Mouse (Mus musculus): ENCODE measurements at regions not wholly inside any gene's neighbourhood (a gene's known extent, or its start where the extent isn't known, plus 50 kb on each side); places are given as distances from the start of the nearest gene placed in this dataset.

DNA sequence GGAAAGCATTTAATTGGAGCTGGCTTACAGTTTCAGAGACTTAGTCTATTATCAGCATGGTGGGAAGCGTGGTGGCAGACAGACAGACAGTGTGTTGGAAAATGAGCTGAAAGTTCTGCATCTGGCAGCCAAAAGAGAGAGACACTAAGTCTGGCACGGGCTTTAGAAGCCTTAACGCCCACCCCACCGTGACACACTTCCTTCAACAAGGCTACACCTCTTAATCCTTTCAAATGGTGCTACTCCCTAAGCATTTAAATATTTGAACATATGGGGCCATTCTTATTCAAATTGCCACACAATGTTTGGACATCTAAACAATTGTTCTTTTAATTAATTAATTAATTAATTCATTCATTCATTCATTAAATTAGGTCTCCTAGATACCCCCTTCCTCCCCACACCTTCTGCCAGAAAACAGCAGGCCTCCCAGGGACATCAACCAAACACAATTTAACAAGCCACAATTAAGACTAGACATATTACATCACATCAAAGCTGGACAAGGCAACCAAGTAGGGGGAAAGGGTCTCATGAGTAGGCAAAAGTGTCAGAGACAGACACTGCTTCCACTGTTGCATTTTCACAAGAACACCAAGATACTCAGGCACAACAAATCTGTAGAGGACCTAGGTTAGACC, 135.4 kb upstream of the Ptbp2 start:
- no peak for ATAC-seq (ENCODE audit: low FRiP score)
- WGBS, result 52% methylated on average over 4 of the region's 4 CpGs
- no peak overlapping the region for H3K4me3 ChIP-seq
- no peak overlapping the region for H3K4me2 ChIP-seq
- H3K4me1 ChIP-seq (replicated peaks), result no peaks in the 10 kb centered on the region
- no peaks in the 10 kb centered on the region for H3K36me3 ChIP-seq
- no peak overlapping the region for H3K9ac ChIP-seq
- H3K9me3 ChIP-seq, result no peaks in the 10 kb centered on the region
- no peaks in the 10 kb centered on the region for H3K27me3 ChIP-seq
- H3K27ac ChIP-seq, result no peak overlapping the region

DNA sequence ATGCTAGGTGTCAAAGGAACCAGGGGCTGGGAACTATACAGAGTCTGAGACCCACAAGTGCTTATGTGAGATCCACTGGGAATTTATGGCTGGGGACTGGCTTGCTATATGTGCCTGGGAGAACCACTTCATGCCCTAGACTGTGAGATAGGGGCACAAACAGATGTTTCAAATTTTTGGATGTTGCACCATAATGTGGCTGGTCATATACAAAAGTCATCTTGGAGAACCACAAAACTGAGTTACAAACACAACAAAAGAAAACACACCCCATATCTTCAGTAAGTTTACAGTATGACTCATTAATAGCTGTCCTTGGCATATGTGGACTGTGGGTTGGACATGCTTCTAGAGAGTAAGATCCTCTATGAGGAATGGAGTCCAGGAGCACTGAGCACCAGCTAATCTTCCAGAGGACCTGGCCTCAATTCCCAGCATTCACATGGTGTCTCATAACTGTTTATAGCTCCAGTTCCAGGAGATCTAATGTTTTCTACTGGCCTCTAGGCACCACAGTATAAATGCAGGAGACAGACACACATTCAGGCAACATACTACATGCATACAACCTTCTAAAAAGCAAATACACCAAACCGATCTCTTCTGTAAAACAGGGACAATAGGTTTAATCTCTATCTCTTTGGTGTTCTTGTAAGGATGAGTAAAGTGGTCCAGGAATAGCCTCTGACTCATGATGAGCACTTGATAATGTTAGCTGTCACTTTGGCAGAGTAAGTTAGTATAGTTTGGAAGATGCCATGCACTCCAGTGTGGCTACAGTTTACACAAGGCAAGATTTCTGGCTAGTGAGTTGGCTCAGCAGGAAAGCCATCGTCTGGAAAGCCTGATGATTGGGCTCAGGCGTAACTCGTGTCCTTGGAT, 132.0 kb upstream of the Ptbp2 start:
- no peak overlapping the region for H3K9ac ChIP-seq
- H3K4me1 ChIP-seq (replicated peaks), result no peaks in the 10 kb centered on the region
- H3K4me2 ChIP-seq, result no peak overlapping the region
- WGBS, result 86% methylated on average over 4 of the region's 4 CpGs
- H3K27me3 ChIP-seq, result no peaks in the 10 kb centered on the region
- no peak overlapping the region for H3K4me3 ChIP-seq
- no peak for ATAC-seq (ENCODE audit: low FRiP score)
- no peaks in the 10 kb centered on the region for H3K9me3 ChIP-seq
- no peak overlapping the region for H3K27ac ChIP-seq
- no peaks in the 10 kb centered on the region for H3K36me3 ChIP-seq

- WGBS, result 49% methylated on average over 8 of the region's 8 CpGs
- Histone ChIP-seq H3K27me3 (no peaks in the 10 kb centered on the region), H3K9ac (no peak overlapping the region)
Measured at GRCm38 (mm10) chr3:119911532-119911931, 127.3 kb upstream of the Ptbp2 start.

GRCm38 (mm10) chr3:119904244-119904643, 120.0 kb upstream of the Ptbp2 start:
- Histone ChIP-seq H3K4me3 (no peak overlapping the region), H3K9me3 (no peaks in the 10 kb centered on the region), H3K4me2 (no peak overlapping the region), H3K27me3 (no peaks in the 10 kb centered on the region), H3K9ac (no peak overlapping the region), H3K27ac (no peak overlapping the region), H3K36me3 (no peaks in the 10 kb centered on the region), H3K4me1 (replicated peaks) (no peaks in the 10 kb centered on the region)
- 69% methylated on average over 3 of the region's 3 CpGs for WGBS
- ATAC-seq (ENCODE audit: low FRiP score), result no peak

More at GRCm38 (mm10) chr3:119911532-119911931, 127.3 kb upstream of the Ptbp2 start:
- Histone ChIP-seq H3K27ac (no peak overlapping the region), H3K4me1 (replicated peaks) (no peaks in the 10 kb centered on the region), H3K4me2 (no peak overlapping the region), H3K9me3 (no peaks in the 10 kb centered on the region), H3K36me3 (no peaks in the 10 kb centered on the region), H3K4me3 (no peak overlapping the region)
- ATAC-seq (ENCODE audit: low FRiP score), result no peak

DNA sequence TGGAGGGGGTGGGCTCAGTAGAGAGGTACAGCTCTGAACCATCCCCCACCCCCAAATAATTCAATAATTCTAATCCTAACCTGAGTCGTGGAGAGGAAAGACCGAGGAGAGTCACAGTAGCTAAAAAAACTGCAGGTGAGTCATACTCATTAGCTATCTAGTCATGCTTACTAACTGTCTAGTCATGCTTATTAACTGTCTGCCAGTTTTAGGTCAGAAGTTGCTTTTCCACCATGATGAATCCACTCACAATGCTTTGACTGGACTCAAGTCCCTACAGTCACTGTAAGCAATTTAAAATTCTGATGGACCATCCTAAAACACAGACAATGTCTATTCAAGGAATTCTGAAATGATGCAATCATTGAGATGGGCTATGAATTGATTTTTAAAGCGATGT, 110.9 kb upstream of the Ptbp2 start:
- H3K9me3 ChIP-seq, result no peaks in the 10 kb centered on the region
- no peak overlapping the region for H3K27ac ChIP-seq
- H3K36me3 ChIP-seq, result no peaks in the 10 kb centered on the region
- 77% methylated on average over 3 of the region's 3 CpGs for WGBS
- H3K27me3 ChIP-seq, result no peaks in the 10 kb centered on the region
- peaks cover 25% of the 10 kb centered on the region for H3K4me1 ChIP-seq (replicated peaks)
- no peak overlapping the region for H3K9ac ChIP-seq
- H3K4me3 ChIP-seq, result no peak overlapping the region
- no peak overlapping the region for H3K4me2 ChIP-seq
- no peak for ATAC-seq (ENCODE audit: low FRiP score)

DNA sequence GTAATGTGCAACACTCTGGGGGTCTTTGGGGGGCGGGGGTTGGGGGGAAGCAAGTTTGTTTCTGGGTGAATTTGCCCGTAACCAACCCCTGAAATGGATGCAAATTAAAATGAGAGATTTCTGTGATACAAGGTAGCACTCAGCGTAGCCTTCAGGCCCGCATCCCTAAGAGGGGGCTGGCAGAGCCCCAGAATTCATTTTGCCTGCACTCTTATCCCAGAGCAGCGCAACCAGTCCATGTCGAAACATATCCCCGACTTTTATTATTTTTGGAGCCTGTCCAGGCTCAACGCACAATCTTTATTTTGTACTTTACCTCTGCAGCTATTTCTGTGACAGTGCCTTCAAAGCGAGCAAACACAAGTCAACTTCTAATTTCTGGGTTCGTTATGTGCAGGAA, 109.8 kb upstream of the Ptbp2 start:
- peak overlapping the region; percentile 25; the same call in 1 of the 2 replicates for H3K4me3 ChIP-seq
- H3K27ac ChIP-seq, result no peak overlapping the region
- H3K27me3 ChIP-seq, result no peaks in the 10 kb centered on the region
- WGBS, result 61% methylated on average over 10 of the region's 10 CpGs
- no peaks in the 10 kb centered on the region for H3K9me3 ChIP-seq
- no peaks in the 10 kb centered on the region for H3K36me3 ChIP-seq
- no peak overlapping the region for H3K9ac ChIP-seq
- no peak; the same call in 1 of the 2 replicates for ATAC-seq (ENCODE audit: low FRiP score)
- H3K4me2 ChIP-seq, result peak overlapping the region; percentile 50
- peaks cover 25% of the 10 kb centered on the region for H3K4me1 ChIP-seq (replicated peaks)

- peak; percentile 43; the same call in 1 of the 2 replicates for ATAC-seq (ENCODE audit: low FRiP score)
- peak overlapping the region; percentile 25 for H3K4me3 ChIP-seq
- H3K4me1 ChIP-seq (replicated peaks), result peaks cover 25% of the 10 kb centered on the region
- no peaks in the 10 kb centered on the region for H3K27me3 ChIP-seq
- H3K27ac ChIP-seq, result peak overlapping the region; percentile 76
- no peaks in the 10 kb centered on the region for H3K36me3 ChIP-seq
- H3K4me2 ChIP-seq, result peak overlapping the region; percentile 50
- H3K9me3 ChIP-seq, result no peaks in the 10 kb centered on the region
- H3K9ac ChIP-seq, result peak overlapping the region; percentile 59
- 10% methylated on average over 20 of the region's 20 CpGs for WGBS
Measured at GRCm38 (mm10) chr3:119893165-119893910, 109.1 kb upstream of the Ptbp2 start.

DNA sequence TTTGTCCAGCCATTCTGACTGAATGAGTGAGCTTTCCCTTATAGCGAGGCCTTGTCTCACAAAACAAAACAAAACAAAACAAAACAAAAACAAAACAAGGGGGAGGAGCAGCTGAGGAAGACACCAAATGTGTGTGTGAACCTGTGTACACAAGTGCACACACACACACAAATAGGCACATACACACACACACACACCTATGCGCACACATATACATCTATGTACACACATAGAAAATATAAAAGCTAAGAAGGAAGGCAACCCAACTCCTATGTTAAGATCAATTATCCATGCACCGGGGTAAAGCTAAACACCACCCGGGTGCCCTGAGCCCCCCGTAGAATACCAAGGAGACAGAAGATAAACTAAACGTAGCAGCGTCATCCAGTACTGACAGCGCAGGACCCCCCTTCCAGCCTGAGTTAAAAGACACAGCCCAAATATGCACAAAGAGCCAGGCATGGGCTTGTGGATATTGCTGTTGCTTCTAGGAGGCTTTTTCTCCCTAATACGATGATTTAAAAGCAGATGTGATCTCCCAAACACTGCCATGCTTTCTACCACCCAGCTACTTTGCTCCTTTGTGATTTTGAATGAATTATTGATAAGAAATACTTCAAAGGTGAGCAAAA, 108.4 kb upstream of the Ptbp2 start:
- Histone ChIP-seq H3K4me3 (no peak overlapping the region), H3K9me3 (no peaks in the 10 kb centered on the region), H3K9ac (no peak overlapping the region), H3K4me2 (peak overlapping the region; percentile 50), H3K4me1 (replicated peaks) (peaks cover 25% of the 10 kb centered on the region), H3K27ac (peak overlapping the region; percentile 68), H3K27me3 (no peaks in the 10 kb centered on the region), H3K36me3 (no peaks in the 10 kb centered on the region)
- 54% methylated on average over 9 of the region's 9 CpGs for WGBS
- ATAC-seq (ENCODE audit: low FRiP score), result peak; percentile 50; the same call in 1 of the 2 replicates

DNA sequence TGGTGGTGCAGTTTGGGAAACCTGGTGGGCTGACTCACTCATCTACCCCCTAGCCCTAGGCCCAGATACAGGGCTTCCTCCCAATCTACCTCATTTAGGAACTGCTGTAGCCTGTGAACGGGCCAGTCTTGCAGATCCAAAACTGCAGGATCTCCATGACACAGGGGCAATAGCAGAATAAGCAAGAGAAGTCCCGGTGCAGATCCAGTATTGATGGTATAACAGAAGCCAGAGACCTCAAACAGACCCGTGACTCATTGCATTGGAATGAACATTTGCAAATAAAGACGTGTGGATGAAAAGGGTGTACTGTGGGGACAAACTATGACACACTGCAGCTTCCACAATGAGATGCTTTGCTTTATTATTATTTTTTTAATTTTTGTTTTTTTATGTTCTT, 106.6 kb upstream of the Ptbp2 start:
- Histone ChIP-seq H3K9ac (no peak overlapping the region), H3K4me3 (no peak overlapping the region), H3K36me3 (no peaks in the 10 kb centered on the region), H3K27ac (no peak overlapping the region), H3K27me3 (no peaks in the 10 kb centered on the region), H3K9me3 (no peaks in the 10 kb centered on the region), H3K4me1 (replicated peaks) (peaks cover 25% of the 10 kb centered on the region), H3K4me2 (no peak overlapping the region)
- no peak for ATAC-seq (ENCODE audit: low FRiP score)
- WGBS, result 65% methylated on average over 4 of the region's 4 CpGs

- no peak for ATAC-seq (ENCODE audit: low FRiP score)
- Histone ChIP-seq H3K9ac (no peak overlapping the region), H3K4me3 (no peak overlapping the region), H3K27ac (no peak overlapping the region), H3K4me2 (no peak overlapping the region), H3K9me3 (no peaks in the 10 kb centered on the region), H3K36me3 (no peaks in the 10 kb centered on the region), H3K4me1 (replicated peaks) (peaks cover 17% of the 10 kb centered on the region), H3K27me3 (no peaks in the 10 kb centered on the region)
- 93% methylated on average over 3 of the region's 3 CpGs for WGBS
Measured at GRCm38 (mm10) chr3:119888487-119888886, 104.2 kb upstream of the Ptbp2 start.

GRCm38 (mm10) chr3:119876395-119876794, 92.1 kb upstream of the Ptbp2 start:
- no peak overlapping the region for H3K4me3 ChIP-seq
- no peaks in the 10 kb centered on the region for H3K27me3 ChIP-seq
- H3K4me1 ChIP-seq (replicated peaks), result no peaks in the 10 kb centered on the region
- no peaks in the 10 kb centered on the region for H3K9me3 ChIP-seq
- no peak overlapping the region for H3K4me2 ChIP-seq
- no peaks in the 10 kb centered on the region for H3K36me3 ChIP-seq
- no peak overlapping the region for H3K9ac ChIP-seq
- no peak overlapping the region for H3K27ac ChIP-seq
- WGBS, result 42% methylated on average over 5 of the region's 5 CpGs
- no peak for ATAC-seq (ENCODE audit: low FRiP score)

DNA sequence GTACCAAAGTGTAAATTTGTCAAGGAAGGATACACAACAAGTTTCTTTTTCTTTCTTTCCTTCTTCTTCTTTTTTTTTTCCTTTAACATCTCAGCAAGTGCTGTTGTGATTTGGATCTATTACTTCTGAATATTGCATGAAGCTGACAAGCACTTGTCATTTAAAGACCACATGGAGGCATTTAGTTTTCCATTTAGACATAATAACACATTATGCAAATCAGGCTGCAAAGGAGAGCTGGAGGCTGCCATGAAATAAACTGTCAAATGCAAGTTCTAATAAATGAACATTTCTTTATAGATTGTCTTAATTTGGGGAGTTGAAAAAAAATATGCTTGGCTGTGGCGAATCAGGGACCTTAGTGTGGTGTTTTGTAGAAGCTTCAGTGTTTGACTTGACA, 90.8 kb upstream of the Ptbp2 start:
- H3K4me3 ChIP-seq, result no peak overlapping the region
- no peak overlapping the region for H3K4me2 ChIP-seq
- no peak for ATAC-seq (ENCODE audit: low FRiP score)
- H3K9ac ChIP-seq, result no peak overlapping the region
- no peaks in the 10 kb centered on the region for H3K36me3 ChIP-seq
- no peak overlapping the region for H3K27ac ChIP-seq
- H3K27me3 ChIP-seq, result no peaks in the 10 kb centered on the region
- WGBS, result 78% methylated on average over 1 of the region's 1 CpGs
- no peaks in the 10 kb centered on the region for H3K4me1 ChIP-seq (replicated peaks)
- H3K9me3 ChIP-seq, result no peaks in the 10 kb centered on the region
